Mouse (Mus musculus) heart, embryonic 13.5 days (tissue): ENCODE measurements at regions not wholly inside any gene's neighbourhood (a gene's known extent, or its start where the extent isn't known, plus 50 kb on each side); places are given as distances from the start of the nearest gene placed in this dataset.

Experiments
- ATAC-seq: fragments of 200-750 bp; cut with Nextera tagmentation; 2 replicates; pipeline ENCODE4 v1.8.0; 2017; ENCODE audit warnings: moderate TSS enrichment; ENCODE audit not compliant: insufficient number of reproducible peaks, low FRiP score, low TSS enrichment; ENCODE audit errors: extremely low read depth
- H3K27ac ChIP-seq: fragments of 300-500 bp; sonication (generic); replicated peaks from 2 replicates; pipeline ENCODE4 v1.5.1; 2015; ENCODE audit warnings: moderate library complexity, mild to moderate bottlenecking, inconsistent platforms
- H3K27me3 ChIP-seq: fragments of 300-500 bp; sonication (generic); replicated peaks from 2 replicates; pipeline ENCODE4 v1.6.1; 2015; ENCODE audit warnings: mild to moderate bottlenecking, inconsistent platforms
- H3K36me3 ChIP-seq: fragments of 300-500 bp; sonication (generic); 2 replicates; pipeline ENCODE4 v1.6.1; 2015; ENCODE audit warnings: mild to moderate bottlenecking, inconsistent platforms
- H3K4me1 ChIP-seq: fragments of 300-500 bp; sonication (generic); 2 replicates; pipeline ENCODE4 v1.6.1; 2015; ENCODE audit warnings: inconsistent platforms
- H3K4me2 ChIP-seq: fragments of 300-500 bp; sonication (generic); 2 replicates; pipeline ENCODE4 v1.6.1; 2015; ENCODE audit warnings: inconsistent platforms, mild to moderate bottlenecking, moderate library complexity
- H3K4me3 ChIP-seq: fragments of 300-500 bp; sonication (generic); 2 replicates; pipeline ENCODE4 v1.5.1; 2015; ENCODE audit warnings: moderate library complexity, mild to moderate bottlenecking, inconsistent platforms
- H3K9ac ChIP-seq: fragments of 300-500 bp; sonication (generic); 2 replicates; pipeline ENCODE4 v1.6.1; 2015; ENCODE audit warnings: inconsistent platforms, mild to moderate bottlenecking, moderate library complexity
- H3K9me3 ChIP-seq: fragments of 300-500 bp; sonication (generic); 2 replicates; pipeline ENCODE4 v1.6.1; 2016; ENCODE audit warnings: inconsistent platforms
- WGBS: fragments of 180-500 bp; shearing (Covaris S2); methylation state at CpG from one replicate; pipeline ENCODE4 v1.1.7; 2015; ENCODE audit warnings: mixed read lengths; 5-methylcytosine and 5-hydroxymethylcytosine counted together

GRCm38 (mm10) chr9:61707296-61707695 lies 207.0 kb downstream of the Rplp1 start:
- Histone ChIP-seq H3K4me2 (no peak overlapping the region), H3K4me3 (no peak overlapping the region), H3K27me3 (peaks cover 36% of the 10 kb centered on the region), H3K9ac (no peak overlapping the region), H3K27ac (no peak overlapping the region), H3K4me1 (peaks cover 11% of the 10 kb centered on the region), H3K9me3 (no peaks in the 10 kb centered on the region), H3K36me3 (no peaks in the 10 kb centered on the region)
- no peak for ATAC-seq
- 60% methylated on average over 2 of the region's 2 CpGs for WGBS

- WGBS, result 63% methylated on average over 6 of the region's 6 CpGs
- H3K4me3 ChIP-seq, result no peak overlapping the region
- peaks cover 11% of the 10 kb centered on the region for H3K4me1 ChIP-seq
- peaks cover 32% of the 10 kb centered on the region for H3K27me3 ChIP-seq
- H3K9me3 ChIP-seq, result no peaks in the 10 kb centered on the region
- H3K27ac ChIP-seq, result no peak overlapping the region
- no peak for ATAC-seq
- H3K4me2 ChIP-seq, result no peak overlapping the region
- no peaks in the 10 kb centered on the region for H3K36me3 ChIP-seq
- no peak overlapping the region for H3K9ac ChIP-seq
Observed at GRCm38 (mm10) chr9:61706263-61706755, 208.0 kb downstream of the Rplp1 start.

GRCm38 (mm10) chr9:61705586-61706233 lies 208.6 kb downstream of the Rplp1 start:
- Histone ChIP-seq H3K4me1 (peaks cover 11% of the 10 kb centered on the region), H3K9me3 (no peaks in the 10 kb centered on the region), H3K27ac (no peak overlapping the region), H3K4me2 (no peak overlapping the region), H3K9ac (no peak overlapping the region), H3K4me3 (no peak overlapping the region), H3K27me3 (peaks cover 36% of the 10 kb centered on the region), H3K36me3 (no peaks in the 10 kb centered on the region)
- no peak for ATAC-seq
- WGBS, result 46% methylated on average over 5 of the region's 5 CpGs

GRCm38 (mm10) chr9:61703301-61703700 lies 211.0 kb downstream of the Rplp1 start:
- no peak overlapping the region for H3K4me2 ChIP-seq

GRCm38 (mm10) chr9:61702280-61702966 lies 211.9 kb downstream of the Rplp1 start:
- no peak overlapping the region for H3K27ac ChIP-seq
- H3K9me3 ChIP-seq, result no peaks in the 10 kb centered on the region
- 62% methylated on average over 22 of the region's 22 CpGs for WGBS
- peaks cover 6% of the 10 kb centered on the region; the same call in 1 of the 2 replicates for H3K4me1 ChIP-seq
- no peak overlapping the region for H3K4me3 ChIP-seq
- no peak overlapping the region for H3K4me2 ChIP-seq
- H3K27me3 ChIP-seq, result peaks cover 64% of the 10 kb centered on the region
- no peak for ATAC-seq
- no peak overlapping the region for H3K9ac ChIP-seq
- no peaks in the 10 kb centered on the region for H3K36me3 ChIP-seq

More at GRCm38 (mm10) chr9:61703301-61703700, 211.0 kb downstream of the Rplp1 start:
- 57% methylated on average over 11 of the region's 11 CpGs for WGBS
- H3K9me3 ChIP-seq, result no peaks in the 10 kb centered on the region
- no peak overlapping the region for H3K4me3 ChIP-seq
- no peak overlapping the region for H3K9ac ChIP-seq
- H3K4me1 ChIP-seq, result peaks cover 11% of the 10 kb centered on the region
- no peak for ATAC-seq
- H3K27ac ChIP-seq, result no peak overlapping the region
- peaks cover 60% of the 10 kb centered on the region for H3K27me3 ChIP-seq
- no peaks in the 10 kb centered on the region for H3K36me3 ChIP-seq

GRCm38 (mm10) chr9:61700576-61700975 lies 213.8 kb downstream of the Rplp1 start:
- no peak overlapping the region for H3K4me3 ChIP-seq
- H3K9me3 ChIP-seq, result no peaks in the 10 kb centered on the region
- no peak overlapping the region for H3K27ac ChIP-seq
- H3K27me3 ChIP-seq, result peaks cover 79% of the 10 kb centered on the region
- H3K36me3 ChIP-seq, result no peaks in the 10 kb centered on the region
- no peak overlapping the region for H3K4me2 ChIP-seq
- H3K9ac ChIP-seq, result no peak overlapping the region
- 63% methylated on average over 6 of the region's 6 CpGs for WGBS
- H3K4me1 ChIP-seq, result peaks cover 7% of the 10 kb centered on the region; the same call in 1 of the 2 replicates
- ATAC-seq, result no peak

GRCm38 (mm10) chr9:61699618-61700017 lies 214.7 kb downstream of the Rplp1 start:
- H3K9ac ChIP-seq, result no peak overlapping the region
- H3K27me3 ChIP-seq, result peaks cover 85% of the 10 kb centered on the region
- 69% methylated on average over 5 of the region's 5 CpGs for WGBS
- H3K4me3 ChIP-seq, result no peak overlapping the region
- H3K36me3 ChIP-seq, result no peaks in the 10 kb centered on the region
- H3K27ac ChIP-seq, result no peak overlapping the region
- no peak overlapping the region for H3K4me2 ChIP-seq
- peaks cover 13% of the 10 kb centered on the region; the same call in 1 of the 2 replicates for H3K4me1 ChIP-seq
- no peak for ATAC-seq
- H3K9me3 ChIP-seq, result no peaks in the 10 kb centered on the region

GRCm38 (mm10) chr9:61697959-61698358 lies 216.4 kb downstream of the Rplp1 start:
- H3K4me3 ChIP-seq, result no peak overlapping the region
- H3K36me3 ChIP-seq, result no peaks in the 10 kb centered on the region
- H3K27ac ChIP-seq, result no peak overlapping the region
- H3K4me1 ChIP-seq, result peaks cover 7% of the 10 kb centered on the region; the same call in 1 of the 2 replicates
- no peaks in the 10 kb centered on the region for H3K9me3 ChIP-seq
- 15% methylated on average over 11 of the region's 11 CpGs for WGBS
- ATAC-seq, result no peak
- no peak overlapping the region for H3K9ac ChIP-seq
- no peak overlapping the region for H3K4me2 ChIP-seq
- H3K27me3 ChIP-seq, result peaks cover 87% of the 10 kb centered on the region

GRCm38 (mm10) chr9:61696831-61697230 lies 217.5 kb downstream of the Rplp1 start:
- peaks cover 90% of the 10 kb centered on the region for H3K27me3 ChIP-seq
- ATAC-seq, result no peak
- H3K4me3 ChIP-seq, result no peak overlapping the region
- H3K4me1 ChIP-seq, result peaks cover 7% of the 10 kb centered on the region; the same call in 1 of the 2 replicates
- WGBS, result 80% methylated on average over 3 of the region's 3 CpGs
- no peaks in the 10 kb centered on the region for H3K36me3 ChIP-seq
- H3K27ac ChIP-seq, result no peak overlapping the region
- no peak overlapping the region for H3K4me2 ChIP-seq
- no peaks in the 10 kb centered on the region for H3K9me3 ChIP-seq
- no peak overlapping the region for H3K9ac ChIP-seq

- Histone ChIP-seq H3K4me1 (peaks cover 7% of the 10 kb centered on the region; the same call in 1 of the 2 replicates), H3K4me3 (no peak overlapping the region), H3K27me3 (peaks cover 88% of the 10 kb centered on the region), H3K36me3 (no peaks in the 10 kb centered on the region), H3K27ac (no peak overlapping the region), H3K9ac (no peak overlapping the region), H3K4me2 (no peak overlapping the region), H3K9me3 (no peaks in the 10 kb centered on the region)
- ATAC-seq, result no peak
- WGBS, result 75% methylated on average over 2 of the region's 2 CpGs
Observed at GRCm38 (mm10) chr9:61695821-61696220, 218.5 kb downstream of the Rplp1 start.

GRCm38 (mm10) chr9:61695381-61695791 lies 219.0 kb downstream of the Rplp1 start:
- no peak for ATAC-seq
- Histone ChIP-seq H3K9me3 (no peaks in the 10 kb centered on the region), H3K4me3 (no peak overlapping the region), H3K27ac (no peak overlapping the region), H3K27me3 (peaks cover 88% of the 10 kb centered on the region), H3K9ac (no peak overlapping the region), H3K4me2 (no peak overlapping the region), H3K36me3 (no peaks in the 10 kb centered on the region), H3K4me1 (peaks cover 7% of the 10 kb centered on the region; the same call in 1 of the 2 replicates)
- 21% methylated on average over 9 of the region's 9 CpGs for WGBS
